Mouse (Mus musculus): Measurements from ENCODE around the gene Tbc1d22a.

DNA sequence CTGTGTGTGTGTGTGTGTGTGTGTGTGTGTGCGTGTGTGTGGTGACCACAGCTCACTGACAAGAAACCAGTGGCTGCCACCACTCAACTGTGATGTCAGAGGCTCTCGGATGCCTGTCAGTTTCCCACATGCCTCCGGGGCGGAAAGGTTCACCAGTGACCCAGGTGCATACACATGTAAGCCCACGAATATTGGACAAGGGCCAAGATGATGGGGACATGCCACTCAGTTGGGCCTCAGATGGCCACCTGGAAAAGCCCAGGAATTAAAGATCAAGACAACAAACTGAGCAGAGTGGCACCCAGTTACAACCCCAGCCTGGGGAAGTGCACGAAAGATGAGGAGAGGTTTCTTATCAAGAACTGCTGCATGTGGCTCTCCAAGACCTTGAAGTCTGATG lies 41.7 kb upstream of the Tbc1d22a start:
- no peak for TF ChIP-seq POLR2A (IDR thresholded peaks at IDR 0.05; ENCODE audit: control insufficient read depth, low read depth, low read length)
- TF ChIP-seq CTCF (IDR thresholded peaks at IDR 0.05; ENCODE audit: control insufficient read depth, insufficient read depth, insufficient replicate concordance, low read depth, low read length): no peak

All from testis, adult 2 months (tissue).